ENCODE assay signal across 8 mouse cellular contexts in the genomic region with DNA sequence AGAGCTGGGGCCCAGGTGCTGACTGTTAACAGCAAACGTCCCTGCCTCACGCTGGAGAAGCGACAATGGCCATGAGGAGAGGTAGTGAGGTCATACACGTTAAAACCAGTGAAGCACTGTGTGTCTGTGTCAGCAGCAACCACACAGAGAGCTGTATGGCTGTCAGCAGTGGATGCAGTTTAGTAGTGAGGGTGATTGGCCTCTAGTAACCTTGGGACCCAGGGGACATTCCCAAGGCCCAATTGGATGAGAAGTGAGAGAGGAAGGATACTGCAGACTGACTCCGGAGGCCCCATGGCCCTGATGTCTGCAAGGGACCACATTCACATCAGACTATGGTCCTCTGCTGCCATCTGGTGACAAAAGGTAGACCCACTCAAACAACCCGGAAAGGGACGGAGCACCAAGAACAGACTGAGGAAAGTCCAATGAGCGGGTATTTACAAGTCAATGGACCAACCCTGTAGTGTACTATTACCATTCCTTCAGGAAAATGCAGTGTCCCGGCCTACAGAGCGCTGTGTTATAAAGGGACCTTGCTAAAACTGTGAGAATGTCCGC. TPM values are rescaled to one million over a fixed set of nuclear protein-coding genes. Genes with fewer than 3 reads are reported as not detected.
DNase-seq lines count a peak whose midpoint lies in the region; ATAC-seq and TF ChIP-seq lines count a peak whose summit lies in the region.

No protein-coding gene starts in this region.

- no peaks in the 10 kb centered on the region for H3K27me3 ChIP-seq in heart, embryonic 15.5 days
- H3K27me3 ChIP-seq in Patski, result no peaks in the 10 kb centered on the region
- H3K27me3 ChIP-seq in kidney, embryonic 16.5 days (ENCODE audit: insufficient read depth, low read length), result no peaks in the 10 kb centered on the region
- H3K27me3 ChIP-seq in liver, embryonic 13.5 days, result no peaks in the 10 kb centered on the region

- no peak for DNase-seq in heart, postnatal 36 days
- no peak for DNase-seq in Patski (ENCODE audit: low read depth, low spot score)
- DNase-seq in forelimb bud, embryonic 11.5 days (ENCODE audit: low read depth, low spot score), result peak; percentile 35
- no peak for DNase-seq in liver, embryonic 13.5 days
- DNase-seq in retina, embryonic 14.5 days (ENCODE audit: low spot score), result peak; percentile 72
- no peak for DNase-seq in natural killer cell, adult 2 months (ENCODE audit: low spot score in 2 of 2)

- CTCF ChIA-PET in Patski (lab: Charles Lee), result interaction anchor here (0.8 to 1.3 kb wide), 4 partner anchors 8 to 18 kb away, joined by 3 to 5 read pairs (median 3); no protein-coding TSS in a partner anchor

- TF ChIP-seq CTCF in Patski (IDR thresholded peaks at IDR 0.05), result no peak

- ATAC-seq in heart, embryonic 15.5 days (replicated peaks; ENCODE audit: insufficient number of reproducible peaks, insufficient read depth, low FRiP score, low read depth), result peak; percentile 70; the same call in 1 of the 2 replicates
- ATAC-seq in Patski, result peak; percentile 74
- peak; percentile 51; the same call in 1 of the 2 replicates for ATAC-seq in kidney, embryonic 16.5 days (ENCODE audit: low FRiP score, low TSS enrichment)
- peak; percentile 41; the same call in 1 of the 2 replicates for ATAC-seq in liver, embryonic 13.5 days (ENCODE audit: low read depth)

- H3K9me3 ChIP-seq in heart, embryonic 15.5 days (replicated peaks), result no peaks in the 10 kb centered on the region
- no peaks in the 10 kb centered on the region for H3K9me3 ChIP-seq in kidney, embryonic 16.5 days (ENCODE audit: low read length)
- no peaks in the 10 kb centered on the region for H3K9me3 ChIP-seq in liver, embryonic 13.5 days (replicated peaks)

- WGBS in heart, embryonic 15.5 days, result 67% methylated on average over 11 of the region's 11 CpGs
- 72% methylated on average over 11 of the region's 11 CpGs for WGBS in kidney, embryonic 16.5 days
- WGBS in liver, embryonic 13.5 days (ENCODE audit: insufficient replicate concordance), result 82% methylated on average over 11 of the region's 11 CpGs

- POLR2A ChIA-PET in Patski (lab: Charles Lee), result no interaction called here

- H3K27ac ChIP-seq in heart, embryonic 15.5 days, result no peak overlapping the region
- no peak overlapping the region for H3K27ac ChIP-seq in kidney, embryonic 16.5 days (ENCODE audit: low read length)
- H3K27ac ChIP-seq in liver, embryonic 13.5 days, result no peak overlapping the region

- H3K4me1 ChIP-seq in heart, embryonic 15.5 days (replicated peaks), result peaks cover 8% of the 10 kb centered on the region; the same call in 1 of the 2 replicates
- H3K4me1 ChIP-seq in kidney, embryonic 16.5 days (ENCODE audit: insufficient read depth, low read length), result no peaks in the 10 kb centered on the region
- no peaks in the 10 kb centered on the region for H3K4me1 ChIP-seq in liver, embryonic 13.5 days (replicated peaks)

- no peak overlapping the region for H3K4me2 ChIP-seq in heart, embryonic 15.5 days
- H3K4me2 ChIP-seq in kidney, embryonic 16.5 days (replicated peaks; ENCODE audit: low read depth, low read length), result no peak overlapping the region
- H3K4me2 ChIP-seq in liver, embryonic 13.5 days, result no peak overlapping the region

- no peak overlapping the region for H3K4me3 ChIP-seq in heart, embryonic 15.5 days
- no peak overlapping the region for H3K4me3 ChIP-seq in kidney, embryonic 16.5 days (ENCODE audit: low read length)
- H3K4me3 ChIP-seq in liver, embryonic 13.5 days (replicated peaks), result no peak overlapping the region

- intact Hi-C loops in heart, postnatal 36 days (cut with DNase I), result no loop called here

- H3K9ac ChIP-seq in heart, embryonic 15.5 days, result no peak overlapping the region
- H3K9ac ChIP-seq in kidney, embryonic 16.5 days (replicated peaks; ENCODE audit: low read length), result no peak overlapping the region
- no peak overlapping the region for H3K9ac ChIP-seq in liver, embryonic 13.5 days

- in situ Hi-C loops in Patski (cut with MboI; ENCODE audit: low pct_unique_long_range_greater_than_20kb), result no loop called here

- peaks cover 55% of the 10 kb centered on the region for H3K36me3 ChIP-seq in heart, embryonic 15.5 days
- H3K36me3 ChIP-seq in kidney, embryonic 16.5 days (ENCODE audit: insufficient read depth, low read length), result peaks cover 65% of the 10 kb centered on the region
- H3K36me3 ChIP-seq in liver, embryonic 13.5 days, result peaks cover 72% of the 10 kb centered on the region

RNA-seq across cellular contexts. Expression of a gene that starts 47.1 kb away (rescaled TPM):
- 128 and 135 TPM in 2 replicates for polyA plus RNA-seq in heart, embryonic 15.5 days (2015; fragmentation: Nextera tagmentation; extraction: Ambion mirVana)
- 10 to 100 TPM; 79.1 to 85.7 TPM for total RNA-seq in heart, postnatal 36 days (2021)
- polyA plus RNA-seq in Patski (2021), result 193 TPM
- 166 and 167 TPM in 2 replicates for polyA plus RNA-seq in kidney, embryonic 16.5 days (2015; fragmentation: Nextera tagmentation; extraction: Ambion mirVana)
- polyA plus RNA-seq in liver, embryonic 13.5 days (2015; fragmentation: Nextera tagmentation; extraction: Ambion mirVana), result 109 and 115 TPM in 2 replicates

Comparison
In these comparisons a context has a peak if more than half of its experiments do, and no peak if none do; other contexts are left out.
1. DNase-seq: peak in forelimb bud, embryonic 11.5 days (single experiment) and retina, embryonic 14.5 days (single experiment); none in heart, postnatal 36 days (0 of 2), Patski (single experiment), liver, embryonic 13.5 days (single experiment) and natural killer cell, adult 2 months (0 of 2).
2. Peak in every context shown above with its lines, with median percentiles within 50 percentile points of each other: ATAC-seq.